14 mouse cellular contexts compared by ENCODE assay signal in genomic region chr6:136535176-136535575, GRCm38 (mm10). TPM values are rescaled to one million over a fixed set of nuclear protein-coding genes. Genes with fewer than 3 reads are reported as not detected.
DNase-seq lines count a peak whose midpoint lies in the region; ATAC-seq and TF ChIP-seq lines count a peak whose summit lies in the region.
"Had no signal": no experiment of that assay in that cellular context is flagged by ENCODE, and none has a peak within 500 bp of the region (broad histone marks: within the 10 kb centered on the region; RNA-seq: fewer than 3 reads in every experiment).

No protein-coding gene starts in this region.

- no peak for ATAC-seq in lung, embryonic 14.5 days (ENCODE audit: insufficient read depth)
- no peak for ATAC-seq in forebrain, postnatal 0 days
- ATAC-seq in midbrain, embryonic 16.5 days = no peak
- ATAC-seq: liver, postnatal 0 days had no signal

- no peaks in the 10 kb centered on the region for H3K27me3 ChIP-seq in heart, adult 2 months (ENCODE audit: control insufficient read depth, insufficient read depth, low read length)
- H3K27me3 ChIP-seq in lung, embryonic 14.5 days (ENCODE audit: insufficient read depth, low read length) = no peaks in the 10 kb centered on the region
- no peaks in the 10 kb centered on the region for H3K27me3 ChIP-seq in forebrain, postnatal 0 days (ENCODE audit: insufficient read depth, low read length)
- no peaks in the 10 kb centered on the region for H3K27me3 ChIP-seq in midbrain, embryonic 16.5 days (ENCODE audit: control insufficient read depth, insufficient read depth, low read depth, low read length)
- H3K27me3 ChIP-seq: embryonic facial prominence, embryonic 12.5 days had no signal

- H3K4me3 ChIP-seq in heart, adult 2 months = peak overlapping the region; percentile 9; the same call in 1 of the 2 replicates
- H3K4me3 ChIP-seq in lung, embryonic 14.5 days (ENCODE audit: low read depth, low read length) = no peak overlapping the region
- H3K4me3 ChIP-seq in forebrain, postnatal 0 days (ENCODE audit: low read depth, low read length) = no peak overlapping the region
- H3K4me3 ChIP-seq in midbrain, embryonic 16.5 days (ENCODE audit: low read depth, low read length) = peak overlapping the region; percentile 7; the same call in 1 of the 2 replicates
- H3K4me3 ChIP-seq: embryonic facial prominence, embryonic 12.5 days had no signal

- H3K79me2 ChIP-seq in heart, adult 2 months (replicated peaks; ENCODE audit: control insufficient read depth, insufficient read depth, low read length) = peaks cover 2% of the 10 kb centered on the region; the same call in 1 of the 2 replicates

- peak overlapping the region; percentile 23 for H3K4me2 ChIP-seq in lung, embryonic 14.5 days
- H3K4me2 ChIP-seq in forebrain, postnatal 0 days (ENCODE audit: low read depth) = 0 out of 2 replicates have a peak overlapping the region, but pooled peaks have one; percentile 17
- 0 out of 2 replicates have a peak overlapping the region, but pooled peaks have one; percentile 28 for H3K4me2 ChIP-seq in midbrain, embryonic 16.5 days (ENCODE audit: low read length)
- H3K4me2 ChIP-seq: embryonic facial prominence, embryonic 12.5 days had no signal

- H3K4me1 ChIP-seq in heart, adult 2 months (ENCODE audit: control insufficient read depth, insufficient read depth, low read length) = peaks cover 20% of the 10 kb centered on the region
- peaks cover 19% of the 10 kb centered on the region for H3K4me1 ChIP-seq in lung, embryonic 14.5 days (ENCODE audit: insufficient read depth)
- peaks cover 8% of the 10 kb centered on the region; the same call in 1 of the 2 replicates for H3K4me1 ChIP-seq in forebrain, postnatal 0 days (ENCODE audit: insufficient read depth)
- peaks cover 25% of the 10 kb centered on the region for H3K4me1 ChIP-seq in midbrain, embryonic 16.5 days (ENCODE audit: control insufficient read depth, insufficient read depth, low read length)

- intact Hi-C loops in heart, adult 2 months (cut with DNase I) = no loop called here
- intact Hi-C loops in heart, postnatal 14 days (cut with DNase I) = loop anchor here (2.0 kb wide), 1 partner anchor 14 kb away; no protein-coding TSS in a partner anchor

- no peak for DNase-seq in heart, adult 2 months
- no peak for DNase-seq in heart, postnatal 14 days
- peak; percentile 74 for DNase-seq in lung, embryonic 14.5 days
- DNase-seq in lung, postnatal 4 days = no peak
- no peak for DNase-seq in forebrain, postnatal 0 days
- no peak for DNase-seq in right cerebral cortex, adult 18-20 months
- DNase-seq in cerebellum, adult 9-11 months = no peak
- DNase-seq: adrenal gland, postnatal 14 days; cerebellum, adult 11 months; kidney, adult 11 months; liver, postnatal 0 days; right cerebral cortex, postnatal 4 days had no signal

- no peak for TF ChIP-seq EP300 in heart, adult 2 months (IDR thresholded peaks at IDR 0.05; ENCODE audit: insufficient read depth, low read depth, low read length)

- H3K9me3 ChIP-seq in lung, embryonic 14.5 days (ENCODE audit: low read depth, low read length) = no peaks in the 10 kb centered on the region
- no peaks in the 10 kb centered on the region for H3K9me3 ChIP-seq in forebrain, postnatal 0 days (ENCODE audit: low read length)
- no peaks in the 10 kb centered on the region for H3K9me3 ChIP-seq in midbrain, embryonic 16.5 days (replicated peaks; ENCODE audit: control insufficient read depth, low read length, poor library complexity, severe bottlenecking)
- H3K9me3 ChIP-seq: embryonic facial prominence, embryonic 12.5 days had no signal

- no peak for TF ChIP-seq POLR2A in heart, adult 2 months (IDR thresholded peaks at IDR 0.05; ENCODE audit: insufficient read depth, low read depth, low read length)

- 30% methylated on average over 5 of the region's 5 CpGs for WGBS in heart, adult 2 months
- 34% methylated on average over 5 of the region's 5 CpGs for WGBS in lung, embryonic 14.5 days
- WGBS in forebrain, postnatal 0 days = 34% methylated on average over 5 of the region's 5 CpGs
- WGBS in midbrain, embryonic 16.5 days = 44% methylated on average over 5 of the region's 5 CpGs

- peak overlapping the region; percentile 17; the same call in 1 of the 2 replicates for H3K27ac ChIP-seq in heart, adult 2 months
- no peak overlapping the region for H3K27ac ChIP-seq in lung, embryonic 14.5 days (ENCODE audit: low read depth)
- 0 out of 2 replicates have a peak overlapping the region, but pooled peaks have one; percentile 50 for H3K27ac ChIP-seq in forebrain, postnatal 0 days (ENCODE audit: low read depth, low read length)
- H3K27ac ChIP-seq in midbrain, embryonic 16.5 days (ENCODE audit: low read length) = peak overlapping the region; percentile 46

- no peak for TF ChIP-seq CTCF in heart, adult 2 months (IDR thresholded peaks at IDR 0.05)
- no peak for TF ChIP-seq CTCF in lung, embryonic 14.5 days (IDR thresholded peaks at IDR 0.05; ENCODE audit: low read depth)
- no peak for TF ChIP-seq CTCF in forebrain, postnatal 0 days (IDR thresholded peaks at IDR 0.05; ENCODE audit: low read depth)

- H3K9ac ChIP-seq in heart, adult 2 months (ENCODE audit: low read depth, low read length) = no peak overlapping the region
- H3K9ac ChIP-seq in lung, embryonic 14.5 days = no peak overlapping the region; the same call in 1 of the 2 replicates
- H3K9ac ChIP-seq in forebrain, postnatal 0 days = peak overlapping the region; percentile 25; the same call in 1 of the 2 replicates
- no peak overlapping the region for H3K9ac ChIP-seq in midbrain, embryonic 16.5 days (ENCODE audit: low read depth, low read length)
- H3K9ac ChIP-seq: embryonic facial prominence, embryonic 12.5 days; liver, postnatal 0 days had no signal

- H3K36me3 ChIP-seq in heart, adult 2 months (ENCODE audit: control insufficient read depth, insufficient read depth, low read length) = peaks cover 34% of the 10 kb centered on the region
- peaks cover 20% of the 10 kb centered on the region for H3K36me3 ChIP-seq in lung, embryonic 14.5 days (ENCODE audit: insufficient read depth)
- peaks cover 10% of the 10 kb centered on the region; the same call in 1 of the 2 replicates for H3K36me3 ChIP-seq in forebrain, postnatal 0 days (ENCODE audit: insufficient read depth)
- peaks cover 2% of the 10 kb centered on the region; the same call in 1 of the 2 replicates for H3K36me3 ChIP-seq in midbrain, embryonic 16.5 days (ENCODE audit: control insufficient read depth, insufficient read depth, low read length)

RNA-seq across cellular contexts. Expression of gene Atf7ip, which starts 29.2 kb away (rescaled TPM):
- 10 to 100 TPM; 73.1 to 88.0 TPM for total RNA-seq in heart, adult 2 months (2021)
- 21.4 and 31.7 TPM in 2 replicates for polyA plus RNA-seq in heart, adult 2 months (2012; rRNA removed)
- total RNA-seq in heart, postnatal 14 days (2021) = 100 to 1,000 TPM in 1 of 2 experiments, 10 to 100 TPM in 1; 92.6 to 107 TPM
- polyA plus RNA-seq in lung, embryonic 14.5 days (2014; fragmentation: Nextera tagmentation; extraction: Ambion mirVana) = 48.3 and 56.1 TPM in 2 replicates
- total RNA-seq in forebrain, postnatal 0 days (2014; rRNA removed) = 35.0 and 54.8 TPM in 2 replicates
- 12.6 and 23.5 TPM in 2 replicates for polyA plus RNA-seq in forebrain, postnatal 0 days (2015; fragmentation: Nextera tagmentation; extraction: Ambion mirVana)
- 38.2 and 40.6 TPM in 2 replicates for polyA plus RNA-seq in midbrain, embryonic 16.5 days (2015; fragmentation: Nextera tagmentation; extraction: Ambion mirVana)

Comparison
In these comparisons a context has a peak if more than half of its experiments do, and no peak if none do; other contexts are left out.
1. H3K4me3 ChIP-seq: peak in heart, adult 2 months (single experiment) and midbrain, embryonic 16.5 days (single experiment); none in lung, embryonic 14.5 days (single experiment) and forebrain, postnatal 0 days (single experiment).
2. Peak in every context shown above with its lines, with median percentiles within 50 percentile points of each other: H3K4me2 ChIP-seq.